Mouse (Mus musculus) kidney, adult 2 months (tissue): Measurements from ENCODE around the gene Gm47841. TPM values are rescaled to one million over a fixed set of nuclear protein-coding genes. Genes with fewer than 3 reads are reported as not detected.
A peak's percentile ranks its signal among the peaks of the same experiment; 100 is the strongest.

Experiments
- DNase-seq: peaks from one replicate; pipeline ENCODE4 v3.0.0; 2021
- H3K27ac ChIP-seq: fragments of 200-500 bp; 2 replicates; pipeline ENCODE4 v1.5.1; 2012; ENCODE audit warnings: low read depth, low read length, control low read depth, inconsistent platforms; ENCODE audit not compliant: insufficient read depth
- H3K27me3 ChIP-seq: fragments of 200-500 bp; replicated peaks from 2 replicates; pipeline ENCODE4 v1.6.1; 2012; ENCODE audit warnings: mild to moderate bottlenecking, moderate library complexity, low read length, inconsistent platforms; ENCODE audit not compliant: control insufficient read depth, insufficient read depth
- H3K36me3 ChIP-seq: fragments of 200-500 bp; 2 replicates; pipeline ENCODE4 v1.6.1; 2012; ENCODE audit warnings: mild to moderate bottlenecking, moderate library complexity, low read length, inconsistent platforms; ENCODE audit not compliant: control insufficient read depth, insufficient read depth
- H3K4me1 ChIP-seq: fragments of 200-500 bp; 2 replicates; pipeline ENCODE4 v1.6.1; 2011; ENCODE audit warnings: low read length; ENCODE audit not compliant: control insufficient read depth, insufficient read depth
- H3K4me3 ChIP-seq: fragments of 200-500 bp; 2 replicates; pipeline ENCODE4 v1.5.1; 2011; ENCODE audit warnings: mild to moderate bottlenecking, low read depth, low read length, control low read depth; ENCODE audit not compliant: insufficient read depth
- CTCF ChIP-seq: fragments of 200-500 bp; conservative IDR thresholded peaks from 2 replicates; pipeline ENCODE4 v1.5.1; 2011; ENCODE audit warnings: low read depth, mild to moderate bottlenecking, control low read depth, low read length, moderate library complexity, mixed read lengths; ENCODE audit not compliant: insufficient read depth, insufficient read length
- POLR2A ChIP-seq: fragments of 200-500 bp; IDR thresholded peaks from one replicate; pipeline ENCODE4 v1.6.1; 2011; ENCODE audit warnings: low read depth, low read length, control low read depth
- WGBS: fragments of 180-500 bp; shearing (Covaris S2); methylation state at CpG from one replicate; pipeline ENCODE4 v1.1.7; 2018; 5-methylcytosine and 5-hydroxymethylcytosine counted together
- polyA plus RNA-seq: library from polyadenylated mRNA; depleted of rRNA; stranded (reverse); fragments of >200 nt; gene quantifications from 2 replicates; pipeline ENCODE4 v1.2.3, GENCODE M21; 2012

Gm47841 gene
- polyA plus RNA-seq, 1 experiment: not detected

DNA sequence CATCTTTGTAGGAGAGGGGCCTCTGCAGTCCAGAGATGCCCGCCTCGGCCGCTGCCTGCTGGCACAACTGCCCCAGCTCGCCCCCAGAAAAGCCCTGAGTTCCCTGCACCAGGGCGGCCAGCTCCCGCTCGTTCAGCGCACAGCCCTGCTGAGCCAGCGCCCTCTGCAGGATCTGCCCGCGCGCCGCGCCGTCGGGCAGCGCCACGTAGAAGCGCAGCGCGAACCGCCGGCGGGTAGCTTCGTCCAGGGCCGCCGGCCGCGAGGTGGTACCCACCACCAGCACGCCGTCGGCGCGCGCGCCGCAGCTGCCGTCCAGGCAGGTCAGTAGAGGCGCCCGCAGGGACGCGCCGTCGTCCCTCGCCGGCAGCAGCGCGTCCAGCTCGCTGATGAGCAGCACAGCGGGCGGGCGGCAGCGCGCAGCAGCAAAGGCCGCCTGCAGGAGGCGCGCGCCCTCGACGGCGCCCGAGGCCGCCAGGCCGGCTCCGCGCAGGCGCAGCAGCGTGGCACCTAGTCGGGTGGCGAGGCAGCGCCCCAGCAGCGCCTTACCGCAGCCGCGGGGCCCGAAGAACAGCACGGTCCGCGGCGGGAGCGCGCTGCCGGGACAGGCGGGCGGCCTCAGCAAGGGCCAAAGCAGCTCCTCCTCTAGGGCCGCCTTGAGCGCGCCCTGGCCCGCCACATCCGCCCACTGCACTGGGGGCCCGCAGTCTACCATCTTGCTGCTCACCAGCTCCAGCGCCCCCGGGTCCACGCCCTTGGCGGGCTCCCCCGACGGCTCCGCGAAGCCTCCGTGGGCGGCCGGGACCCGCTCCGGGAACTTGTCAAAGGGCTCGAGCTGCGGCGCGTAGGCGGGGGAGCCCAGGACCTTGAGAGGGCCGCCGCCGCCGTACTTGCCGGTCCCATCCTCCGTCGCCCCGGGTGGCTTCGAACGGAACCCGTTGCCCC is 5.6 kb upstream of the Gm47841 start:
- no peak overlapping the region for H3K4me3 ChIP-seq
- peaks cover 7% of the 10 kb centered on the region for H3K36me3 ChIP-seq
- WGBS: 85% methylated on average over 120 of the region's 120 CpGs
- no peaks in the 10 kb centered on the region for H3K4me1 ChIP-seq
- H3K27me3 ChIP-seq: no peaks in the 10 kb centered on the region
- H3K27ac ChIP-seq: no peak overlapping the region
- DNase-seq: no peak
- no peak for TF ChIP-seq CTCF
- TF ChIP-seq POLR2A: no peak

DNA sequence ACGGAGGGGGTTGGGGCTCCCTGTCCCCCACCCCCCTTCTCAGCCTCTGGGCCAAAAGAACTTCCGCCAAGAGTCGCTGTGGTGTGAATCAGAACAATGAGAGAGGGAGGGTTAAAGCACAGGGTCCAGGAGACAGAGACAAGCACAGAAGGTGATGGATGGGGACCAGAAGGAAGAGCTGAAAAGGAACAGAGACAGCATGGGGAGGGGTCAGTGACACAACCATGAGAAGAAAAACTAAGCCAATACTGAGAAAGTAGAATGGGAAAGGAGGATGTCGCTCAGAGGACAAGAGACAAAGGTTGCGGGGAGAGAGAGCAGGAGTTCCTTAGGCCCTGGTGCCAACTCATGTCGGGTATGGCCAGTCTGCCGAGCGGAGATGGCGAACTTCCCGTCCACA is 4.7 kb upstream of the Gm47841 start:
- H3K36me3 ChIP-seq: peaks cover 7% of the 10 kb centered on the region
- DNase-seq: no peak
- TF ChIP-seq POLR2A (no peak), CTCF (no peak)
- WGBS: 75% methylated on average over 10 of the region's 10 CpGs
- no peak overlapping the region for H3K27ac ChIP-seq
- H3K27me3 ChIP-seq: no peaks in the 10 kb centered on the region
- no peak overlapping the region for H3K4me3 ChIP-seq
- H3K4me1 ChIP-seq: no peaks in the 10 kb centered on the region

DNA sequence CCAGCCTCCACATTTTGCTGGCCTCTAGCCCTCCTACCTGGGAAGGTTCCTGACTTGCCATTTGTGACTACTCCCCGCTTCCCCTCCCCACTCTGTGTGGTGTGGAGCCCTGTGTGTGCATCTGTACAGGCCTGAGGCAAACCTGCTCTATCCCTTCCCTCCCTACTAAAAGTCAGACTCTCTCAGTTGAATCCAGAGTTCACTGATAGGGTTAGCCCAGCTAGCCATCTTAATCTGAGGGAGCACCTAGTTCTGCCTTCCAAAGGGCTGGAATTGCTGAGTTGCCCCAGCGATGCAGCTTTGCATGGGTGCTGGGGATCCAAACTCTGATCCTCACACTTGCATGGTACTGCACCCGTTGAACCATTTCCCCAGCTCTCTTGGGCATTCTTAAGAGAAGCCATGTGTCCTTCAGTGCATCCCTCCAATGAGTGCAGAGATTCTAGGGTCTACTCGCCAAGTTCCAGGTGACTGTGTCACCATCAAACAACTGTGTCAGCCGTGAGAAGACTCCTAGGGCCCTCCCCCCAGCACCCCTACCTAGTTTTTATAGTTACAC is 1.2 kb upstream of the Gm47841 start:
- H3K27ac ChIP-seq: no peak overlapping the region
- WGBS: 63% methylated on average over 5 of the region's 5 CpGs
- H3K27me3 ChIP-seq: no peaks in the 10 kb centered on the region
- H3K36me3 ChIP-seq: peaks cover 4% of the 10 kb centered on the region
- no peaks in the 10 kb centered on the region for H3K4me1 ChIP-seq
- H3K4me3 ChIP-seq: no peak overlapping the region
- TF ChIP-seq POLR2A: no peak
- no peak for TF ChIP-seq CTCF
- no peak for DNase-seq

DNA sequence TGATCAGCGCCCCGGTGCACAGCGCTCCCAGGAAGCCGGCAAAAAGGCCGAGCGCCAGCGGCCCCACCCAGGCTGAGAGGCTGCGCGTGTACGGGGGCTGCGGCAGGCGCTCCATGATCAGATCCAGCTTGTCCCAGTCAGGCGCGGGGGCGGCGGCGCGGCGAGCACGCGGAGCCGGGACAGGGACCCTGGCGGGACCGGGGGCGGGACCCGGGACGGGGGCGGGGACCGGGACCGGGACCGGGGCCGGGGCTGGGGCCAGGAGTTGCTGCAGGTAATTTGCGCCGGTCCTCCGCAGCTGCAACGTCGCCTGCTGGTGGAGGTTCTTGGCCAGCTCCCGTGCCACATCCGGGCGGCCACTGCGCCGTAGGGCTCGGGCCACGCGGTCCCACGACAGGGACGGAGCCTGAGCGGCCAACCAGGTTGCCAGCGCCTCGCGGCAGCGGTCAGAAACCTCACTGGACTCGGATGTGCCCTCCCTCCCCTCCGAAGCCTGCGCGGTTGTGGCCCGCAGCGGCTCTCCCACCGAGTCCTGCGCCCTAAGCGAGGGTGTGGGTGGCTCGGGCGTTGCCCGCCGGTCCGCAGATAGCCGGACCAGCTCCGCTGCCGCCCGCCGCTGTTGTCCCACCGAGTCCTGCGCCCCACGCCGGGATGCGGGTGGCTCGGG is 537 bp downstream of the Gm47841 start:
- DNase-seq: peak; percentile 37
- WGBS: 1% methylated on average over 76 of the region's 77 CpGs
- no peak for TF ChIP-seq POLR2A
- TF ChIP-seq CTCF: no peak
- H3K36me3 ChIP-seq: no peaks in the 10 kb centered on the region
- H3K4me3 ChIP-seq: peak overlapping the region; percentile 47
- H3K27me3 ChIP-seq: no peaks in the 10 kb centered on the region
- no peak overlapping the region for H3K27ac ChIP-seq
- H3K4me1 ChIP-seq: no peaks in the 10 kb centered on the region

- Histone ChIP-seq H3K27me3 (no peaks in the 10 kb centered on the region), H3K36me3 (no peaks in the 10 kb centered on the region)
These were observed 1.1 kb downstream of the Gm47841 start for GRCm38 (mm10) chr15:101046039-101046526.

GRCm38 (mm10) chr15:101044531-101044930 is 2.7 kb downstream of the Gm47841 start:
- Histone ChIP-seq H3K4me1 (no peaks in the 10 kb centered on the region), H3K27ac (no peak overlapping the region), H3K36me3 (no peaks in the 10 kb centered on the region), H3K27me3 (no peaks in the 10 kb centered on the region), H3K4me3 (no peak overlapping the region)
- TF ChIP-seq CTCF (no peak), POLR2A (no peak)
- no peak for DNase-seq
- 53% methylated on average over 6 of the region's 6 CpGs for WGBS

More at GRCm38 (mm10) chr15:101046039-101046526, 1.1 kb downstream of the Gm47841 start:
- DNase-seq: no peak
- H3K4me1 ChIP-seq: no peaks in the 10 kb centered on the region
- peak overlapping the region; percentile 47; the same call in 1 of the 2 replicates for H3K4me3 ChIP-seq
- H3K27ac ChIP-seq: no peak overlapping the region
- TF ChIP-seq POLR2A (no peak), CTCF (no peak)
- WGBS: 7% methylated on average over 43 of the region's 43 CpGs
